Mouse (Mus musculus) embryonic facial prominence, embryonic 13.5 days (tissue): ENCODE measurements around the gene Sptssb. TPM values are rescaled to one million over a fixed set of nuclear protein-coding genes. Genes with fewer than 3 reads are reported as not detected.

Experiments used
- ATAC-seq: fragments of 200-750 bp; cut with Nextera tagmentation; 2 replicates; pipeline ENCODE4 v1.8.0; 2017; ENCODE audit warnings: low read depth; ENCODE audit not compliant: insufficient number of reproducible peaks, insufficient read depth, low FRiP score, low TSS enrichment
- H3K27ac ChIP-seq: fragments of 300-500 bp; sonication (generic); 2 replicates; pipeline ENCODE4 v1.5.1; 2015; ENCODE audit warnings: moderate library complexity, mild to moderate bottlenecking, inconsistent platforms
- H3K27me3 ChIP-seq: fragments of 300-500 bp; sonication (generic); 2 replicates; pipeline ENCODE4 v1.6.1; 2015; ENCODE audit warnings: mild to moderate bottlenecking, inconsistent platforms
- H3K36me3 ChIP-seq: fragments of 300-500 bp; sonication (generic); 2 replicates; pipeline ENCODE4 v1.6.1; 2015; ENCODE audit warnings: mild to moderate bottlenecking, inconsistent platforms
- H3K4me1 ChIP-seq: fragments of 300-500 bp; sonication (generic); 2 replicates; pipeline ENCODE4 v1.6.1; 2015; ENCODE audit warnings: inconsistent platforms
- H3K4me2 ChIP-seq: fragments of 300-500 bp; sonication (generic); 2 replicates; pipeline ENCODE4 v1.6.1; 2015; ENCODE audit warnings: moderate library complexity, mild to moderate bottlenecking, inconsistent platforms
- H3K4me3 ChIP-seq: fragments of 300-500 bp; sonication (generic); 2 replicates; pipeline ENCODE4 v1.5.1; 2015; ENCODE audit warnings: mild to moderate bottlenecking, inconsistent platforms
- H3K9ac ChIP-seq: fragments of 300-500 bp; sonication (generic); 2 replicates; pipeline ENCODE4 v1.6.1; 2015; ENCODE audit warnings: mild to moderate bottlenecking, inconsistent platforms
- H3K9me3 ChIP-seq: fragments of 300-500 bp; sonication (generic); 2 replicates; pipeline ENCODE4 v1.6.1; 2016; ENCODE audit warnings: inconsistent platforms
- WGBS: fragments of 180-500 bp; shearing (Covaris S2); methylation state at CpG from one replicate; pipeline ENCODE4 v1.1.7; 2015; ENCODE audit warnings: mixed read lengths; 5-methylcytosine and 5-hydroxymethylcytosine counted together
- polyA plus RNA-seq: library from polyadenylated mRNA; unstranded; fragments of >200 nt; fragmentation: Nextera tagmentation; extraction: Ambion mirVana; gene quantifications from 2 replicates; pipeline ENCODE4 v1.2.1, GENCODE M21; 2015

The Sptssb gene
- polyA plus RNA-seq, 1 experiment from 2014 or later: 0.63 TPM

DNA sequence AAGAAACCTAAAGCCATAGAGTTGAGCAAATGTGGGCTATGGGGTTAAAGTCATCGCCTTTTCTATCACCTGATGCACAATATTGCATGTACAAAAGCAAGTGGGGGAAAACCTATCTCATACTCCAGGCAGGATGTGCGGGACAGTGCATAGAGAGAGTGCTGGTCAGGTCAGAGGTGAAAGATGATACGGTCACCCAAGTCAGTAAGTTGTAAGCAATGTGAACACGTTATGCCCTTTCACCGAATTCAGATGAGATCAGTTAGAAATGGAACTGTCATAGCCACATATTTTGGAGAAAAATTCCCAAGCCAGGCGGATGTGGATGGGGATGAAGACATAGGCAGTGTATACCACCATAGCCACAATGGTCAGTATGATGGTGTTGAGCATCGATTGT lies 39.1 kb downstream of the Sptssb start:
- 83% methylated on average over 7 of the region's 7 CpGs for WGBS
- Histone ChIP-seq H3K9me3 (no peaks in the 10 kb centered on the region), H3K4me2 (no peak overlapping the region), H3K9ac (no peak overlapping the region), H3K4me3 (no peak overlapping the region), H3K27ac (no peak overlapping the region), H3K27me3 (no peaks in the 10 kb centered on the region), H3K36me3 (no peaks in the 10 kb centered on the region), H3K4me1 (no peaks in the 10 kb centered on the region)
- no peak for ATAC-seq

DNA sequence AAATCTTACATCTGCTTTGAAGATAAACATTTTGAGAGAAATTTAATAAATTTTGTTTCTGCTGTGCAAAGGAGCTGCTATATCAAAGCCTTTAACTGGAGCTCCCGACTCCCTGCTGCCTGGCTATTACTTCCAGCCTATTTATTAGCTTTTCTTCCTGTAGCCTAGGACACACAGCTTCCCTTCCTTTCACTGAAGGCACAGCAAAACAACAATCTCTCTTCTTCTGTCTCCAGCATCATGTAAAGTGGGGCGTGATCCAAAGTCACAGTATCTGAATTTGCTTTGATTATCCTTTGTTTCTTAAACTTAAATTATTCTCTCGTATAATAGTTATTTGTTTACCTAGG lies 39.9 kb downstream of the Sptssb start:
- Histone ChIP-seq H3K9me3 (no peaks in the 10 kb centered on the region), H3K27ac (no peak overlapping the region), H3K27me3 (no peaks in the 10 kb centered on the region), H3K4me2 (no peak overlapping the region), H3K4me1 (no peaks in the 10 kb centered on the region), H3K4me3 (no peak overlapping the region), H3K36me3 (no peaks in the 10 kb centered on the region), H3K9ac (no peak overlapping the region)
- WGBS: 64% methylated on average over 3 of the region's 3 CpGs
- ATAC-seq: no peak

DNA sequence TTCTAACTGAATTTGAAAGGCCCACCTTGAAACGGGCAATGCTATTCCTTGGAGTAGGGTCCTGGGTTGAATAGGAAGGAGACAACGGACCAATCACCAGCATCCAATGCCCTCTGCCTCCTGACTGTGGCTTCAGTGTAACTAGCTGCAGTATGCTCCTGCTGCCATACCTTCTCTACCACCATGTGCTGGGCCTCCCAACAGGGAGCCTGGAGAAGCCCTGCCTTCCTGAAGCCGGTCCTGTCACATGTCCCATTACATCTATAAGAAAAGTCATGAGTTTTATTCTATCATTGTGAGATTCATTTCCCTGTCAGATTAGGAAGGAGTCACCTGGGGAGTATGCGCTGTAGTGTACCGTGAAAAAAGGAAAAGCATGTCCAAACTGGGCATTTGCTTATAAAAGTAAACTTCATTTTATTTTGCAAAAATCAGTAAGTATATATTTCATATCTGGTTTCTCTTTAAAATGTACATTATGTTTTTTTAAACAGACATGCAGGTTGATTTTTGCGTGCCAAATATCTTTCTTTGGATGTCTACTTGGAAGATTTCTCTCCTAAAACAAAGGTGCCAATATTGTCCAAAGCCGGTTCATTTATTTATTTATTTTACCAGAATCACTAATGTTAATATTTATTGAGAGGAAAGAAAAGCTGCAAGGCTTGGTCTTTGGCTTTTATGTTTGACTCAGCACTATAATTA lies 40.4 kb downstream of the Sptssb start:
- H3K4me3 ChIP-seq: no peak overlapping the region
- 86% methylated on average over 7 of the region's 7 CpGs for WGBS
- H3K9me3 ChIP-seq: no peaks in the 10 kb centered on the region
- H3K27me3 ChIP-seq: no peaks in the 10 kb centered on the region
- H3K36me3 ChIP-seq: no peaks in the 10 kb centered on the region
- no peak overlapping the region for H3K4me2 ChIP-seq
- no peak overlapping the region for H3K9ac ChIP-seq
- H3K27ac ChIP-seq: no peak overlapping the region
- ATAC-seq: no peak
- no peaks in the 10 kb centered on the region for H3K4me1 ChIP-seq

DNA sequence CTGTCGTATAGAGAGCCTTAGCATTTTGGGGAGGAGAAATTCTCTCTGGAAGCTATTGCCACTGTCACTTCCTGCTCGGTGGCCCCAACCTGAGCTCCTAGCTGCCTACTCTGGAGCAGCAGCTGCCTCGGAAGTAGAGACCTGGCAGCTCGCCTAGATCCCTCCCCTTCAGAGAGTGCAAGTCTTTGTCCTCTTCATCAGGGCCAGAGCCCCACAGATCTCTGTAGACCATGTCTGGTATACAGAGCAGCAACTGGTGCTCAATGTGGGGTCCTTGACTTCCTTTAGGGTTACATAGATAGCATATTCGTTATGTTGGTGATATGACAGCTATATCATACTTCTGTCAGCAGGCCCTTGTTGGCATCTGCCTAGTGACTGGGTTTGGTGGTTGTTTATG lies 41.3 kb downstream of the Sptssb start:
- no peaks in the 10 kb centered on the region for H3K9me3 ChIP-seq
- H3K27ac ChIP-seq: no peak overlapping the region
- ATAC-seq: no peak
- H3K4me1 ChIP-seq: no peaks in the 10 kb centered on the region
- H3K36me3 ChIP-seq: no peaks in the 10 kb centered on the region
- 60% methylated on average over 5 of the region's 5 CpGs for WGBS
- no peak overlapping the region for H3K4me3 ChIP-seq
- no peak overlapping the region for H3K9ac ChIP-seq
- H3K27me3 ChIP-seq: no peaks in the 10 kb centered on the region
- H3K4me2 ChIP-seq: no peak overlapping the region

DNA sequence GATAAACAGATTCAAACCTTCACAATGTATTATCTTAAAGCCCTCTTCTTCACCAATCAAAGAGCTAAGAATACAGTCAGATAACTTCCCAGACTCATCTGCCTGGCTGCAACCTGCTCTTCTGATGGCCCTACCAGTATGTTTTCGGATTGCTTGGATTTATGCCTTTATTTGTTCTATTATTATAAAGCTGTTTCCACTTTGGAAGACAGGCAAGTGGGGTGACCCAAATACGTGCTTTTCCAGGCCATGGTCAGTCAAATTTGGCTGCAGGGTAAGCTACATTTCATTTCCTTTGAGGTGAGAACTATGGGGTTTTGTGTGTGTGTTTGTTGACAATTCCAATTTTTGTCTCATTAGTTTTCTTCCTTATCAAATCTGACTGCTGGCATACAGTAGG lies 43.2 kb downstream of the Sptssb start:
- no peak for ATAC-seq
- Histone ChIP-seq H3K9me3 (no peaks in the 10 kb centered on the region), H3K9ac (no peak overlapping the region), H3K4me3 (no peak overlapping the region), H3K36me3 (no peaks in the 10 kb centered on the region), H3K27me3 (no peaks in the 10 kb centered on the region), H3K4me2 (no peak overlapping the region), H3K27ac (no peak overlapping the region), H3K4me1 (no peaks in the 10 kb centered on the region)
- WGBS: 66% methylated on average over 2 of the region's 2 CpGs

DNA sequence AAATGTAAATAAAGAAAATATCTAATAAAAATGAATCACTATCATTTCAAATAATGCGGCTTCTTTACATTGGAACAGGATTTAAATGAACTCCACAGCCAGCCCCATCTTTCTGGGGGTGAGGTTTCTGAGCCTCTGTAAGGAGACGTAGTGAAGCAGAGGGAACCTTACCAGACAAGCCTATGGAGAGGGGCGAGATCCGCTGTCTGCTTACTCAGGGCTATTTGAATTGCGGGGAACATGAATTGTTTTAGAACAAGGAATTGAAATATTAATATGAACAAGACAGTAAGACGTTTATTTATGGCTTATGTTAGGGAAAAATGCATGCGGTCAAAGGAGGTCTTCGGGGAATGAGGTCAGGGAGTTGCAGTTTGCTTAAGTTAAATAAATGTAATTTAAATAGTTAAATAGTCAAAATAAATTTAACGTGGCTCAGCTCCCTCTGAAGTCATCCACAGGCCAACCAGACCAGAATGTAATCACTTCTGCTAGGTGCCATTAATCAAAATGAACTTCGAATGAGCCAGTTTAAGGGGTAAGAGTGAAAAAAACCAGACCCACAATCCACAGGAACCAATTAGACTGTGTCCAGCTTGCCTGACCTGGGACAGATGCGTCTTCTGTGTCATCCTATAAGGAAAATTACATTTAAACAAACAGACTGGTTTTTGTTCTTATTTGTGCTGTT lies 46.6 kb downstream of the Sptssb start:
- no peaks in the 10 kb centered on the region for H3K27me3 ChIP-seq

DNA sequence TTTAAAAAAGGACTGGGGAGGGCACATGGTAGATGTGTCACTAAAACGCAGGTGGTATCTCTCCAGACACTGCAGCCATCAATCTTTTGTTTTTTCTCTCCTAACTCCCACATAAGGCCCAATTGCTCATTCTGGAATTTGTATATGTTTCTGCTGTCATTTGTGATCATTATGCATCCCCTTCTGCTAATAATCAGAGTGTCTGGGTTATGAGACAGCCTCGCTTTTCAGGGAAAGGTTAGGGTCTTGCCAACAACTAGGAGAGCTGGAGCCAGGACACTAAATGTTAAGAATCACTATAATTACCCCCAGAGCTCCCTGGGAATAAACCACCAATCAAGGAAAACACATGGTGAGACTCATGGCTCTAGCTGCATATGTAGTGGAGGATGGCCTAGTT lies 47.3 kb downstream of the Sptssb start:
- no peaks in the 10 kb centered on the region for H3K4me1 ChIP-seq
- H3K9ac ChIP-seq: no peak overlapping the region
- H3K9me3 ChIP-seq: no peaks in the 10 kb centered on the region
- no peak overlapping the region for H3K4me2 ChIP-seq
- 72% methylated on average over 2 of the region's 2 CpGs for WGBS
- H3K4me3 ChIP-seq: no peak overlapping the region
- H3K27me3 ChIP-seq: no peaks in the 10 kb centered on the region
- ATAC-seq: no peak
- no peak overlapping the region for H3K27ac ChIP-seq
- H3K36me3 ChIP-seq: no peaks in the 10 kb centered on the region

More for the DNA sequence above, 46.6 kb downstream of the Sptssb start:
- Histone ChIP-seq H3K4me2 (no peak overlapping the region), H3K36me3 (no peaks in the 10 kb centered on the region), H3K4me1 (no peaks in the 10 kb centered on the region), H3K9ac (no peak overlapping the region), H3K9me3 (no peaks in the 10 kb centered on the region), H3K4me3 (no peak overlapping the region), H3K27ac (no peak overlapping the region)
- ATAC-seq: no peak
- WGBS: 73% methylated on average over 11 of the region's 11 CpGs

DNA sequence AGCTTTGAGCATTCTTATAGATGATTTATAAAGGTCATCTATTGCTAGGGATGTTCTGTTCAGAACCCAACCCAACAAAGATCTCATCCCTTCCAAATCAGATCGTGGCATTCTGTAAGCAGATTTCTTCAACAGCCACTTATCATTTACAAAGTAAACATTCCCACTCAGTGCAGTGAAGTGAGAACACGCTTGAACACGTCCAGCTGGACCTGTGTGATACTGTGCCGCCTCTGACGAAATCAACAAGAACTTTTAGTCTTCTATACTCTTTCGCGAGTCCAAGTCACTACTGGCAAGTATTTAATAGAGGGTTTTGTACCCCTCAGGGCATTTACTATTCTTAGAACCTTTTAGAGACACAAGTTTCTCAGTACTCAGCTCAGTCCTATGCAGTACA lies 51.3 kb downstream of the Sptssb start:
- WGBS: 72% methylated on average over 7 of the region's 7 CpGs

DNA sequence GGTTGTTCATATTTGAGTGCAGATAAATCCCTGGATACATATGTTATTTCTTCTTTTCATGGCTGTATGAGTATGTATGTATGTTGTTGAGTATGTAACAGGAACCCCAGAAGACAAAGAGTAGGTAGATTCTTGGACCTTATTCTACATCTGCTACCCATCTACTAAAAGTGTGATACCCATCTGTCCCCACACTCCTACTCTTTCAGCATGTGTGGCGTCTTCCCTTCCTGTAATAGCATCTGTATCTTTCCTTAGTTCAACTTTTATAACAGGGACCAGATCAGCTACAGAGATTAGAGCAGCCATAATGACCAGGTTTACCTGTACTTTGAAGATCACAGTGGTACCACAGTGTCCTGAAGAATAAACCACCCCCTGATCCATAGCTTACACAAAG lies 56.6 kb downstream of the Sptssb start:
- 79% methylated on average over 1 of the region's 1 CpGs for WGBS
- Histone ChIP-seq H3K4me1 (no peaks in the 10 kb centered on the region), H3K9me3 (no peaks in the 10 kb centered on the region), H3K27me3 (no peaks in the 10 kb centered on the region), H3K9ac (no peak overlapping the region), H3K27ac (no peak overlapping the region), H3K4me2 (no peak overlapping the region), H3K4me3 (no peak overlapping the region), H3K36me3 (no peaks in the 10 kb centered on the region)
- ATAC-seq: no peak

More for the DNA sequence above, 51.3 kb downstream of the Sptssb start:
- Histone ChIP-seq H3K27me3 (no peaks in the 10 kb centered on the region), H3K27ac (no peak overlapping the region), H3K4me1 (no peaks in the 10 kb centered on the region), H3K4me2 (no peak overlapping the region), H3K9ac (no peak overlapping the region), H3K4me3 (no peak overlapping the region), H3K9me3 (no peaks in the 10 kb centered on the region), H3K36me3 (no peaks in the 10 kb centered on the region)
- no peak for ATAC-seq

DNA sequence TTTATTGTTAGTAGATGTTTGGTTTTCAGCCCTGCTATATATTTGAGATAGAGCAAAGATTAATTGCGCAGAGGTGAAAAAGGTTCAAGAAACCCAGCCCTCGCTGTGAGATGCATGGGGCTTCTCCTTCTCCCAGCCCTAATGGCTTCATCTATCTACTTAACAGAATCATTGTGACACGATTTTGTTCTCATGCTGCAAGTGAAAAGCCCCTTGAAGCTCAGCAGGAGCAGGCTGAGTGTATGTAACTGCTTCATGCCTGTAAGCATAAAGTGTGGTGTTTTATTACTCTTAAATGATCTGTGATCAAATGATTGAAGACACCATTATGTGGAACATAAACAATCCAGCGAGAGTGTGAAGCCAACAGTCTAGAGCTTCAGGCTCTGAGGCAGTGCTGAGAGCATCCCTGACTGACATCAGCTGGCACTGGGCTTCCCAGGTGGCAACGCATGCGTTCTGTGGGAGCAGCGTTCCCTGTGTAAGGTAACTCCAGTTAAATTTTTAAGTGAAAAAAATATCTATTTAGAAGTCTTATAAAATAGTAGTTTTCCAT lies 58.8 kb downstream of the Sptssb start:
- WGBS: 72% methylated on average over 7 of the region's 7 CpGs

DNA sequence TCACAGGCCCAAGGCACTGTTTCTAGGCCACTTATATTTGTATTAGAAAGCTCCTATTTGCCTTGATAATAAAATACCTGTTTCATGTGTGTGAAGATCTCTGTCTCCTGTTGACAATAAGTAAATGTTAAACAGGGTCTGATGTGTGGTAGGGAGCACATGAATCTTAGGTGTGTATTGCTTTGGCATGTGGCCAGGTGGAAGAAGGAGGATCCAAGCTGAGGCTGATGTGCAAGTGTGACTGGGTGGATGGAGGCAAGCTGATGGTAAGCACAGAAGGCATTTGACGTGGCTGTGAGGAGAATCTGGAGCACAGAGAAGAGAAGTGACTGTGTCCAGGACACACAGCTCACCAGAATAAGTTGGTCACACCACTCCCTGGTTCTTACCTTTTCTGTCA lies 60.6 kb downstream of the Sptssb start:
- no peaks in the 10 kb centered on the region for H3K27me3 ChIP-seq
- ATAC-seq: no peak
- H3K4me3 ChIP-seq: no peak overlapping the region
- H3K9me3 ChIP-seq: peaks cover 1% of the 10 kb centered on the region; the same call in 1 of the 2 replicates
- H3K4me1 ChIP-seq: no peaks in the 10 kb centered on the region
- no peak overlapping the region for H3K9ac ChIP-seq
- WGBS: 62% methylated on average over 1 of the region's 1 CpGs
- H3K36me3 ChIP-seq: no peaks in the 10 kb centered on the region
- H3K27ac ChIP-seq: no peak overlapping the region
- no peak overlapping the region for H3K4me2 ChIP-seq

More for the DNA sequence above, 58.8 kb downstream of the Sptssb start:
- Histone ChIP-seq H3K9me3 (no peaks in the 10 kb centered on the region), H3K4me1 (no peaks in the 10 kb centered on the region), H3K9ac (no peak overlapping the region), H3K4me2 (no peak overlapping the region), H3K27ac (no peak overlapping the region), H3K27me3 (no peaks in the 10 kb centered on the region), H3K4me3 (no peak overlapping the region), H3K36me3 (no peaks in the 10 kb centered on the region)
- ATAC-seq: no peak

DNA sequence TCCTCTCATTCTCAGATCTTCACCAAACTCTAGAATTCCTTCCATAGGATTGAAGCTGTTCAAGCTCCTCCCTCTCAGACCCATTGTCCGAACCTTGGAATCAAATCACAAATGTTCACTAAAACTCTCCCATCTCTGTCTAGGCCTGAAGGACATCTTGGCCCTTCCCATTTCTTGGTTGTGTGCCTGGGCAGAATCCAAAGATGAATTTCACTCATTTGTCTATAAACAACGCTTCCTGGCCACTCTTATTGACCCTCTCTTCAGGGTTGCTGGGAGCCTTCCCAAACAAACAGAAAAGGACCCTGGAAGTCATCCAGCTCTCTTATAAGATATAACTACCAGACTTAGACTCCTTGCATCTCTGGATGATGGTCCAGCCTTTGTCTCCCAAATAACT lies 61.8 kb downstream of the Sptssb start:
- Histone ChIP-seq H3K4me1 (no peaks in the 10 kb centered on the region), H3K4me3 (no peak overlapping the region), H3K4me2 (no peak overlapping the region), H3K36me3 (no peaks in the 10 kb centered on the region), H3K27ac (no peak overlapping the region), H3K9me3 (peaks cover 7% of the 10 kb centered on the region; the same call in 1 of the 2 replicates), H3K9ac (no peak overlapping the region), H3K27me3 (no peaks in the 10 kb centered on the region)
- WGBS: 85% methylated on average over 2 of the region's 2 CpGs
- ATAC-seq: no peak
